Mouse (Mus musculus) kidney, adult 11 months (tissue): ENCODE data around the gene Aftph.

Experiments
- DNase-seq: peaks from one replicate; pipeline ENCODE4 v3.0.0; 2022

Aftph gene

GRCm38 (mm10) chr11:20646142-20646541 is 95.2 kb downstream of the Aftph start:
- DNase-seq = no peak

GRCm38 (mm10) chr11:20645521-20645920 is 95.9 kb downstream of the Aftph start:
- DNase-seq = no peak

GRCm38 (mm10) chr11:20644872-20645271 is 96.5 kb downstream of the Aftph start:
- no peak for DNase-seq

GRCm38 (mm10) chr11:20644166-20644565 is 97.2 kb downstream of the Aftph start:
- no peak for DNase-seq

GRCm38 (mm10) chr11:20643161-20643560 is 98.2 kb downstream of the Aftph start:
- no peak for DNase-seq

GRCm38 (mm10) chr11:20642321-20642720 is 99.1 kb downstream of the Aftph start:
- no peak for DNase-seq

- no peak for DNase-seq
Observed at GRCm38 (mm10) chr11:20639918-20640447, 101.4 kb downstream of the Aftph start.

GRCm38 (mm10) chr11:20638841-20639240 is 102.5 kb downstream of the Aftph start:
- no peak for DNase-seq

- DNase-seq = no peak
Observed at GRCm38 (mm10) chr11:20637060-20637459, 104.3 kb downstream of the Aftph start.

GRCm38 (mm10) chr11:20636114-20636513 is 105.3 kb downstream of the Aftph start:
- peak; percentile 41 for DNase-seq

- peak; percentile 56 for DNase-seq
Observed at GRCm38 (mm10) chr11:20635646-20636045, 105.7 kb downstream of the Aftph start.
